Mouse (Mus musculus) mesoderm, embryonic 11.5 days (tissue): ENCODE data around the gene Crybg1.
"Not testable (repeated sequence)": the region's sequence is repeated elsewhere in the genome, so short reads cannot be mapped to it uniquely, and the experiment has no call there.

Experiments
- DNase-seq: peaks from one replicate; pipeline ENCODE4 v3.0.0-alpha.2; 2012; ENCODE audit warnings: low read depth, low spot score

The Crybg1 gene

DNA sequence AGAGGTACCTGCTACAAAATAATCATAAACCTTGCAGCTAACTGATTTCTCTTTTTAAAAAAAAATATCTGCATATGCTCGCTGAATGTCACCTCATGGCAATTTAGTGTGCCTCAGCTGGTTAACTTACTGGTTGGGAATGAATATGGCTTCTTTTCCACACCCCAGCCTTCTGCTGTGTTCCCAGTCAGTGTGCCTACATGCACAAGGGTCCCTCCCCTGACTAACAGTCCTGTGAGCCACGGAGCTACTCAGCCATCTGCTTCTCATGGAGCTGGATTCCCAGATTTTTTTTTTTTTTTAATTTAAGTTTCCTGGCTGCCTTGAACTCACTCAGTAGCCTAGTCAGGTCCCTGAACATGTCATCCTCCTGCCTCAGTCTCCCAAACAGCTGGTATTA, 183.7 kb downstream of the Crybg1 start:
- DNase-seq, result no peak

GRCm38 (mm10) chr10:43953942-43954341, 194.7 kb downstream of the Crybg1 start:
- peak; percentile 83 for DNase-seq

GRCm38 (mm10) chr10:43945435-43945834, 203.2 kb downstream of the Crybg1 start:
- no peak for DNase-seq

GRCm38 (mm10) chr10:43943736-43944135, 204.9 kb downstream of the Crybg1 start:
- DNase-seq, result peak; percentile 10

DNA sequence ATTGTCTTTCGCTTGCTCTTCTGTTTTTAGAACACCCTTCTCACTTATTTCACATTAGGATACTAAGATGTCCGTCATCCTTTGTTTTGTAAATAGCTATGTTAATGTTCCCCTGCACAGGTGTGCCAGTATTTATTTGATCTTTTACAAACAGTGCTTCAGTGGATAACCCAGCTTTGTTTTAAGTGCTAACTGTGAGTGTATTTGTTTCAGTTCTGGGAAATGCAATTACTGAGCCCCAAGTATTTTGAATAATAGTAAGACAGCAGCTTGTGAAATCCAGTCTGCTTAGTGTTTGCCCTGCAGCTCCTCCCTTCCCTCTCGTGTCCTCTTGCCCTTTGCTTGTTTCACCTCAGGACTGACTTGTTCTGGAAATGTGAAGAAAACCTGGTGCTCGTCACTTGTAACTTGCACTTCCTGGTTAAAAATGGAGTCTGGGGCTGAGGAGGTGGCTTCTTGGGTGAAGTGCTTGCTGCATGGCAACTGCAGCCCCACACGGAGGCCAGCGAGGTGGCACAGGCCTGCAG, 209.5 kb downstream of the Crybg1 start:
- DNase-seq, result no peak

DNA sequence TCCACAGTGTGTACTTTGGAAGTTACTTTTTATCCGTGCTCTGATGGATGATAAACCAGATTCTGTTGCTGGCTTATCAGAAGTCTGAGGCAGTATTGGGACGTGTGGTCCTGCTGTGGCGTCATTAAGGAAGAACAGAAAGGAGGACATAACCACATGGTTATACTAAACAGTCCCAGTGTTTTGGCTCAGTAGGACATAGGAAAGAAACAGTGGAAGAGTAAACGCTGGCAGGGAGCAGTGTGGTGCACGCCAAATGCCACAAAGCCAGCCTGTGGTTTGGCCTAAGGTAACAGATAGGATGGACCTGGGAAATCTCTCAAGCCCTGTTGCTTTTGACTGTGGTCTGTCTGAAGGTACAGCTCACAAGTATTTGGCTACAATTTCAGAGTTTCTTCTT, 220.1 kb downstream of the Crybg1 start:
- DNase-seq, result no peak

GRCm38 (mm10) chr10:43927736-43928135, 220.9 kb downstream of the Crybg1 start:
- DNase-seq, result no peak

- not testable (repeated sequence) for DNase-seq
Observed at GRCm38 (mm10) chr10:43925776-43926175, 222.9 kb downstream of the Crybg1 start.

DNA sequence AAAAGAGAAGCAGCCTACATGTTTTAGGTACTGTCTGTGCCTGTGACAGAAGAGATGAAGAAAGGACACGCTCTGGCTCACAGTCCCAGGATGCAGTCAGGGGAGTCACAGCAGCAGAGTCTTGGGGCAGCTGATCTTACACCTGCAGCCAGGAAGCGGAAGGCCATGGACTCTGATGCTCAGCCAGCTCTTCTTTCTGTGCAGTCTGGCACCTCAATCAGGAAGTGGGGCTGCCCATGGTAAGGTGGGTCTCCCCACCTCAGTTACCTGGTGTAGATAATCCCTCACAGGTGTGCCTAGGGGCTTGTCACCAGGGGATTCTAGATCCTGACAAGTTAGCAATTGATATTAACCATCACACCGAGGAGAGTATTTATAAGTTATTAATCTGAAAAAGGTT, 225.6 kb downstream of the Crybg1 start:
- DNase-seq, result no peak

- peak; percentile 84 for DNase-seq
Observed at GRCm38 (mm10) chr10:43918696-43919608, 229.7 kb downstream of the Crybg1 start.

DNA sequence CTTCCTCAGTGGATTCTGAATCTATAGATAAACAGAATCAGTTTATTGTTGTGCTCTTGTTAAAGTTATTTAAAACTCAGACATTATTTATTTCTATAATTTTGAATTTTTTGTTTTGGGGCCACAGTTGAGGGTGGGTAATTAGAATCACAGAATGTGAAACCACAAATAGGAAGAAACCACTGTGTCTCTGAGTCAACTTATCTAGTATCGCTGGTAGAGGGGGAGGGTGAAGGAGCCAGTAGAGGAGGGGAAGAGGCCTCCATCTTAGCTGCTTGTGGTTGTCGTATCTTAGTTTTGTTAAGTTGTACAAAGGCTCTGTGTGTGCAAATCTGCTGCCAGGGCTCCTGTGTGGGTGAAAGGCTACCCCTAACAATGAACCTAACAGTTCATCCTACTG, 231.9 kb downstream of the Crybg1 start:
- DNase-seq, result no peak

DNA sequence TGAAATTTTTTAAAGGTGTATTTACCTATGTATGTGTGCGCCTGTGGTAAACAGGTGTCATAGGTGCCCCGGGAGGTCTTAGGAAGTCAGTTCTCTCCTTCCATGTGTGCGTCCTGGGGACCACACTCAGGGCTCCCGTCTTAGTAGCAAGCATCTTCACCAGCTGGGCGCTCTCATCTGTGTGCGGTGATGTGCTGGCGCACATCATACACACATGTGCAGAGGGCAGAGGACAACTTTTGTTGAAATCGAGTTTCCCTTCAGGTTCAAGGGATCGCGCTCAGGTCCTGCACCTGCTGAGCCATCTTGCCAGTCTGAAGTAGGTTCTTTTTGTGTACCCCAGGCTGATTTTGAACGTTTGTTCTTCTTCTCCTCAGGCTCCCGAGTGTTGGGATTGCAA, 232.5 kb downstream of the Crybg1 start:
- no peak for DNase-seq

DNA sequence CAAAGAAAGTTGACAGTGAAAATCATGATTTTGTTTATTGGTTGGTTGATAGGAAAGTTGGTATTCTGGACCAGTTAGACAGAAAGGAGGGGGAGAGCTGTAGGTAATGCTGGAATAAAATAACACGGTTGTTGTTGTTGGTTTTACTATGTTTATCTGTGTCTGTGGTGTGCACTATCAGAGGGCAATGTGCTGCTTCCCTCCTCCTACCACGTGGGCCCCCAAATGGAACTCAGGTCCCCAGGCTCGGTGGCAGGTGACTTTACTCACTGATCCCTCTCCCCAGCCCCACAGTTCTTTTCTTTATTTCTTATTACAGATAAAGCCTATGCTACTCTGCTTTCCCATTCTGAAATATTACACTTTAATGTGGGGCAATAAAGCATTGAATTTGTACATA, 236.4 kb downstream of the Crybg1 start:
- no peak for DNase-seq

DNA sequence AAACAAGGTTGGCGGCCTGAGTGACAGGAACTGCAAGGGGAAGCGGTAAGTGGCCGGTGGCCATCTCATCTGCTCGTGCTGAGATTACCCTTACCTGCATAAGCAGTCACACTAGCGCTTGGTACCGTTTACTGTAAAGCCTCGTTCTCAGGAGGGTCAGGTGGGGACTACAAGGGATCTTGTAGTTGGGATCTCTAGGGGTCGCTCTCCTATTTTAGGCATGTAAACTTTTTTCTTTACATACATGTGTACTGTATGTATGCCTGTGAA, 237.8 kb downstream of the Crybg1 start:
- DNase-seq, result no peak

DNA sequence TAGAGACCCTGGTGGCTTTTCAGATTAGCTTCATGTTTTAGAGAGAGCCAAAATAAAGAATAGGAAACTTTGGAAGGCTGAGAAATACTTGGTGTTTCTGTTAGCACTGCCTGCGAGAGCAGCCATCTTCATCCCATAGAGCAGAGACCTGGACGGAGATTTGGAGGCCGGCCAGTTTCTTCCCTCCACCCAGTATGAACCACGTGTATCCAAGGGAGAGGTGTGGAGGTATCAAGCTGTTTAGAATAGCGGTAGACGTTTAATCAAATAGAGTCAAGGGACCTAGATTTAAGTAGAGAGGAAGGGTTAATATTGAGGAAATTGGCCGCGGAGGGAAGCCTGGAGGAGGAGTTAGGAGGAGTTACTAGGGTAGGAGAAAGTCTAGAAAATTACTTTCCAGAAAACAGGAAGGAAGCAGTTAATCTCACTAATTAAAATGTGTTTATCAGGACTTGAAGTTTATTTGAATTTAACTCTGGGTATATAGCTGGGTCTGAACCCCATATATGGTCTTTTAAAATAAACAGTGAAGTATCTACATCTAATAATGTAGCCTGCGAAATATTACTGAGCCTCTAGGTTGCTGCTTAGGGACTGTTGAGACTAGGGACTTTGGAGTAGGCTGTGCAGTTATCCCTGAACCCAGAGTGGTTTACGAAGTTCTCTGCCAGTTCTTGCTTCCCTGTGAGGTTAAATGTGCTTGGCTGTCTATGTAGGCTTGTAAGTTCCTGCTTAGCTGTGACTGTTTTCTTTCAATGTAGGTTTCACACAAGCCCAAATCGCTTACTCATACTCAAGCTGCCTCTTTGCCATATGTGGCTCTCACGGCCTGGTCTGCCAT, 238.4 kb downstream of the Crybg1 start:
- DNase-seq, result no peak

- no peak for DNase-seq
Observed at GRCm38 (mm10) chr10:43904569-43904968, 244.1 kb downstream of the Crybg1 start.

- DNase-seq, result peak; percentile 95
Observed at GRCm38 (mm10) chr10:43901578-43902194, 247.0 kb downstream of the Crybg1 start, which contains the start of the genes Qrsl1 and Rtn4ip1. TSS of gene Qrsl1 (minus strand) at chr10:43901745. TSS of gene Rtn4ip1 (plus strand) at chr10:43901807.

GRCm38 (mm10) chr10:43900883-43901570, 247.6 kb downstream of the Crybg1 start:
- DNase-seq, result no peak
